Mouse (Mus musculus): ENCODE measurements at regions not wholly inside any gene's neighbourhood (a gene's known extent, or its start where the extent isn't known, plus 50 kb on each side); places are given as distances from the start of the nearest gene placed in this dataset.

DNA sequence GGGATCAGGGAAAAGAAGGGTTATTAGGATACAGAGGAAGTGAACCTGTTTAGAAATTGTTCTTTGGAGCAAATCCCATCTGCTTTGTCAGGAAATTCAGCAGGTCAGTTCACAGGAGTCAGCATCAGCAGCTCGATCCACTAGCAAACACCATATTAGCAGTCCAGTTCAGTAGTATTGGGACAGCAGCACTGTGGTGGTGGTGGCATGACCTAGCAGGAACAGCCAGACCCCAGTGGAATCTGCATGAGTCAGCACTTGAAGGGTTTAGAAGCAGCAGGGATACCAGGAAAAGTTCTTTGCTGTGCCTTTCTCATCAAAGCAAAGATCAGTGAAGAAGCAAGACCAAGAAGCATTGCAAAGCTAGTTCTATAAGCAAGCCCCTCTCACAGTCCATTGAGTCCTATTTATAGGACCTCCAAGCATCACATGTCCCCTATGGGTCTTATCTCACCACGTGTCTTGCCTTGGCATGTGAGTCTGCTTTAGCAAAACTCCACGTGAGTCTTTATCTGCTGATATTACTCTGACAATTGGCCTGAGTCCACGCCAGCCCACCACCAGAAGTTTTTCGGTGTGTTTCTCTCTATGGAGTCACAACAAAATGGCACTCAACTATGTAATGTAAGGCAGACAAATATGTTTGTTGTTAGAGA, 129.3 kb upstream of the Gnpda2 start:
- H3K9ac ChIP-seq (ENCODE audit: low read depth, low read length, severe bottlenecking) = no peak overlapping the region
- H3K9me3 ChIP-seq (ENCODE audit: control insufficient read depth, low read length) = no peaks in the 10 kb centered on the region
- ATAC-seq (ENCODE audit: low FRiP score, low read depth) = no peak
- TF ChIP-seq POLR2A (IDR thresholded peaks at IDR 0.05; ENCODE audit: borderline replicate concordance, extremely low read depth, insufficient read depth, insufficient read length) = no peak
- H3K36me3 ChIP-seq (ENCODE audit: control insufficient read depth, insufficient read depth, low read length) = no peaks in the 10 kb centered on the region
- no peaks in the 10 kb centered on the region for H3K27me3 ChIP-seq (ENCODE audit: control insufficient read depth, insufficient read depth, low read length)
- H3K4me1 ChIP-seq (ENCODE audit: control insufficient read depth, insufficient read depth, low read length) = no peaks in the 10 kb centered on the region
- WGBS = 82% methylated on average over 5 of the region's 5 CpGs
- no peak overlapping the region for H3K27ac ChIP-seq (replicated peaks; ENCODE audit: low read depth, low read length)
- no peak overlapping the region for H3K4me3 ChIP-seq (replicated peaks; ENCODE audit: low read length)
- no peak overlapping the region for H3K4me2 ChIP-seq (replicated peaks; ENCODE audit: low read depth, low read length, severe bottlenecking)
- no peak for DNase-seq (ENCODE audit: low spot score)

DNA sequence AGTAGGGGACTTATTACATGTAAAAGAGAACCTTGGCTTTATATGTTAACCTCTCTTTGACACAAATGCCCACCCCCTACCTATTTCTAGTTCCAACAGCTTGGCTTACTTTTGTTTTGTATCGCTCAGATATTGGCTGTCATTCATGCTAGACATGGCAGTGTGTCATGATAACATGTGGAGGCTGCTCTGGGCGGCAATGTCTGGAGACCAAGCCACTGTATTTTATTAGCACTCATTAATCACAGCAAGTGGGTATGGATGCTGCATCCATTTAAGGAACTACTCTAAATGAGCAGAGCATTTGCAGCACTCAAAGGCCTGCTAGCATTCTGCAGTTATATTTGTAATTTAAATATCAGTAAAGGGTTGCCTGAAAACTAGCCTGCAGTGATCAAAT, 123.9 kb upstream of the Gnpda2 start:
- no peaks in the 10 kb centered on the region for H3K27me3 ChIP-seq (ENCODE audit: control insufficient read depth, insufficient read depth, low read length)
- H3K36me3 ChIP-seq (ENCODE audit: control insufficient read depth, insufficient read depth, low read length) = no peaks in the 10 kb centered on the region
- no peak overlapping the region for H3K4me3 ChIP-seq (replicated peaks; ENCODE audit: low read length)
- H3K27ac ChIP-seq (replicated peaks; ENCODE audit: low read depth, low read length) = no peak overlapping the region
- TF ChIP-seq POLR2A (IDR thresholded peaks at IDR 0.05; ENCODE audit: borderline replicate concordance, extremely low read depth, insufficient read depth, insufficient read length) = no peak
- no peaks in the 10 kb centered on the region for H3K4me1 ChIP-seq (ENCODE audit: control insufficient read depth, insufficient read depth, low read length)
- H3K4me2 ChIP-seq (replicated peaks; ENCODE audit: low read depth, low read length, severe bottlenecking) = no peak overlapping the region
- no peaks in the 10 kb centered on the region for H3K9me3 ChIP-seq (ENCODE audit: control insufficient read depth, low read length)
- ATAC-seq (ENCODE audit: low FRiP score, low read depth) (no peak), DNase-seq (ENCODE audit: low spot score) (no peak)
- 50% methylated on average over 2 of the region's 2 CpGs for WGBS
- H3K9ac ChIP-seq (ENCODE audit: low read depth, low read length, severe bottlenecking) = no peak overlapping the region

DNA sequence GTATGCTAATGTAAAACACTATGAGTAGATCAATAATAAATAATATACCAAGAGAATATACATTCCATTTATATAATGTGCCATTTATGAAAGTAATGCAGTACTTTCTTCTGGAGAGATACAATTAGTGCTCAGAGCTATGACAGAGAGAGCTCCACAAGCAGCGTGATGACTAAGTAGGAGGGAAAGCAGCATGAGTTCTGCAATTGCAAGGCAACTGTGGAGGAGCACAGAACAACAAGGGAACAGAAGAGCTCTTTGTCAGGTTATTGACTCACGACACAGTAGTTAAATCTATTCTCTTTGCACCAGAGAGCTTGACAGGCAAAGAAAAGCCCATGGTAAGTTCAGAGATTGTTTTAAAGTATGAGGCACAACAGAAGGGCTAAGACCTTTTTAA, 115.0 kb upstream of the Gnpda2 start:
- no peak for TF ChIP-seq POLR2A (IDR thresholded peaks at IDR 0.05; ENCODE audit: borderline replicate concordance, extremely low read depth, insufficient read depth, insufficient read length)
- 55% methylated on average over 2 of the region's 2 CpGs for WGBS
- ATAC-seq (ENCODE audit: low FRiP score, low read depth) = no peak
- no peak overlapping the region for H3K9ac ChIP-seq (ENCODE audit: low read depth, low read length, severe bottlenecking)
- H3K4me3 ChIP-seq (replicated peaks; ENCODE audit: low read length) = no peak overlapping the region
- H3K27me3 ChIP-seq (ENCODE audit: control insufficient read depth, insufficient read depth, low read length) = no peaks in the 10 kb centered on the region
- H3K36me3 ChIP-seq (ENCODE audit: control insufficient read depth, insufficient read depth, low read length) = no peaks in the 10 kb centered on the region
- no peak overlapping the region for H3K27ac ChIP-seq (replicated peaks; ENCODE audit: low read depth, low read length)
- H3K4me2 ChIP-seq (replicated peaks; ENCODE audit: low read depth, low read length, severe bottlenecking) = no peak overlapping the region
- no peaks in the 10 kb centered on the region for H3K4me1 ChIP-seq (ENCODE audit: control insufficient read depth, insufficient read depth, low read length)
- no peaks in the 10 kb centered on the region for H3K9me3 ChIP-seq (ENCODE audit: control insufficient read depth, low read length)
- DNase-seq (ENCODE audit: low spot score) = no peak

DNA sequence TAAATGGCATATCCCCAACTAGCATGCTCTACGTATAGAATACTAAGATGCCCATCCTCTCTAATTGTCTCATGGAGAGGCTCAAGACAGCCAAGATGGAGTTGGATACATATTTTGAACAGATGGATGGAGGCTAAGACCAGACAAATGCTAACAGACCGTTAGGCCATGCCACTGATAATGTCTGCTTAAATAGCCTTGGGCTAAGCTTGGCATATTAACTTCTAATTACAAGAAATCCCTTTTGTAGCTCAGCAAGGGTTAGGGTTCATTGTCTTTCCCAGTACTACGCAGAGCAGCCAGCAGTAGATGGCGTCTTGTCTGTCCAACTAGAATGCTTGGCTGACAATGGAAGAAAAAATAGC, 113.0 kb upstream of the Gnpda2 start:
- Histone ChIP-seq H3K4me2 (replicated peaks; ENCODE audit: low read depth, low read length, severe bottlenecking) (no peak overlapping the region), H3K4me1 (ENCODE audit: control insufficient read depth, insufficient read depth, low read length) (no peaks in the 10 kb centered on the region), H3K9ac (ENCODE audit: low read depth, low read length, severe bottlenecking) (no peak overlapping the region), H3K4me3 (replicated peaks; ENCODE audit: low read length) (no peak overlapping the region), H3K9me3 (ENCODE audit: control insufficient read depth, low read length) (no peaks in the 10 kb centered on the region), H3K36me3 (ENCODE audit: control insufficient read depth, insufficient read depth, low read length) (no peaks in the 10 kb centered on the region), H3K27ac (replicated peaks; ENCODE audit: low read depth, low read length) (no peak overlapping the region), H3K27me3 (ENCODE audit: control insufficient read depth, insufficient read depth, low read length) (no peaks in the 10 kb centered on the region)
- WGBS = 77% methylated on average over 4 of the region's 4 CpGs
- DNase-seq (ENCODE audit: low spot score) (no peak), ATAC-seq (ENCODE audit: low FRiP score, low read depth) (no peak)
- TF ChIP-seq POLR2A (IDR thresholded peaks at IDR 0.05; ENCODE audit: borderline replicate concordance, extremely low read depth, insufficient read depth, insufficient read length) = no peak

DNA sequence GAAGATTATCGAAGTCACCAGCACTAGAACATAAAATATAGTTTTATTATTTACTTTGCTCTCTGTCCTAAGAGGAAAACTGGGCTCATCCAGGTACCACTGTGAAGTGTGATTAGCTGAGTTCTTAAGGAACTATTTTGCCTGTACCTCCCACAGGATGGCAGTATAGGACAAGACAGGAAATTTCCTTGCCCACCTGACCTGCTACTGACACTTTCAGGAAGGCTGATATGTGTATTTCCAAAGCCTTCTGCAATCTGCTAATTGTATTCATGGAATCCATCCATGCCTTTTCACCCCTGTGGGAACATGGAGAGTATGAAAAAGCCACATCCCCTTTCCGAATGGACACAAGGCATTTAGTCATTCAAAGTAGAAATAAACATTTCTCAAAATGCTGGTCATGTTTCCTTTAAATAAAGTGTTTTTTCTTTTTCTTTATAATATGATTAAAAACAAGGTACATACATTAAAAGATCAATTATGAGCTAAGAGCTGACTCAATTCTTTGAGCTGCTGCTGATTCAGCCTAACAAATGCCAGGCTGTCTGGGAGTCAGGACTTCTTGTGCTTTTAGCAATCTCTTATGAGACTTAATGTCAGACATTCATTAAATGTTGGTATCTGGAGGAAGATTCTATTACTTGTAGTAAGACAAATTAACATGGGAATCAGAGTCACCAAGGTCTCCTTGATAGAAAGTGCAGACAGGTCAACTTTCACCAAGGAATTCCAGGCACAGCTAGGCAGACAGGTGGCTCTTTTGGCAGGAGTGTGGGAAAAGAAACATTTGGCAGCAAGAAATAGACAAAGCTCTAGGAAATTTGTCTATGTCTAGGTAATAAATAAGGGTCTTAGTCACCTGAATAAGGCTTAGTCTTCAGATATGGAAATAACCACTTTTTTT, 112.4 kb upstream of the Gnpda2 start:
- Histone ChIP-seq H3K4me1 (ENCODE audit: control insufficient read depth, insufficient read depth, low read length) (no peaks in the 10 kb centered on the region), H3K4me2 (replicated peaks; ENCODE audit: low read depth, low read length, severe bottlenecking) (no peak overlapping the region), H3K4me3 (replicated peaks; ENCODE audit: low read length) (no peak overlapping the region), H3K9ac (ENCODE audit: low read depth, low read length, severe bottlenecking) (no peak overlapping the region), H3K27ac (replicated peaks; ENCODE audit: low read depth, low read length) (no peak overlapping the region), H3K36me3 (ENCODE audit: control insufficient read depth, insufficient read depth, low read length) (no peaks in the 10 kb centered on the region), H3K27me3 (ENCODE audit: control insufficient read depth, insufficient read depth, low read length) (no peaks in the 10 kb centered on the region), H3K9me3 (ENCODE audit: control insufficient read depth, low read length) (no peaks in the 10 kb centered on the region)
- DNase-seq (ENCODE audit: low spot score) (peak; percentile 9), ATAC-seq (ENCODE audit: low FRiP score, low read depth) (no peak)
- TF ChIP-seq POLR2A (IDR thresholded peaks at IDR 0.05; ENCODE audit: borderline replicate concordance, extremely low read depth, insufficient read depth, insufficient read length) = no peak
- 66% methylated on average over 2 of the region's 2 CpGs for WGBS
